Mouse (Mus musculus) hindbrain, embryonic 11.5 days (tissue): ENCODE data around the gene Cts3. TPM values are rescaled to one million over a fixed set of nuclear protein-coding genes. Genes with fewer than 3 reads are reported as not detected.
"Not testable (repeated sequence)": the region's sequence is repeated elsewhere in the genome, so short reads cannot be mapped to it uniquely, and the experiment has no call there.

Experiments
- ATAC-seq: fragments of 200-750 bp; cut with Nextera tagmentation; 2 replicates; pipeline ENCODE4 v1.8.0; 2017; ENCODE audit warnings: mild to moderate bottlenecking, moderate TSS enrichment, moderate library complexity; ENCODE audit not compliant: low FRiP score
- DNase-seq: peaks from one replicate; pipeline ENCODE4 v3.0.0-alpha.2; 2015; ENCODE audit warnings: low spot score
- H3K27ac ChIP-seq: fragments of 300-500 bp; sonication (generic); 2 replicates; pipeline ENCODE4 v1.5.1; 2014; ENCODE audit warnings: mild to moderate bottlenecking, low read depth, low read length
- H3K27me3 ChIP-seq: fragments of 300-500 bp; sonication (generic); 2 replicates; pipeline ENCODE4 v1.6.1; 2014; ENCODE audit warnings: mild to moderate bottlenecking, low read length, moderate library complexity, mixed read lengths; ENCODE audit not compliant: control insufficient read depth, insufficient read depth
- H3K36me3 ChIP-seq: fragments of 300-500 bp; sonication (generic); 2 replicates; pipeline ENCODE4 v1.6.1; 2014; ENCODE audit warnings: mild to moderate bottlenecking, low read length, moderate library complexity, mixed read lengths; ENCODE audit not compliant: control insufficient read depth, insufficient read depth
- H3K4me1 ChIP-seq: fragments of 300-500 bp; sonication (generic); replicated peaks from 2 replicates; pipeline ENCODE4 v1.6.1; 2014; ENCODE audit warnings: low read length, mixed read lengths; ENCODE audit not compliant: control insufficient read depth, insufficient read depth
- H3K4me2 ChIP-seq: fragments of 300-500 bp; sonication (generic); replicated peaks from 2 replicates; pipeline ENCODE4 v1.6.1; 2014; ENCODE audit warnings: mild to moderate bottlenecking, low read depth, low read length
- H3K4me3 ChIP-seq: fragments of 300-500 bp; sonication (generic); 2 replicates; pipeline ENCODE4 v1.5.1; 2014; ENCODE audit warnings: low read depth, low read length
- H3K9ac ChIP-seq: fragments of 300-500 bp; sonication (generic); 2 replicates; pipeline ENCODE4 v1.6.1; 2014; ENCODE audit warnings: low read depth, low read length
- H3K9me3 ChIP-seq: fragments of 300-500 bp; sonication (generic); 2 replicates; pipeline ENCODE4 v1.6.1; 2016; ENCODE audit warnings: low read length; ENCODE audit not compliant: control insufficient read depth
- WGBS: fragments of 180-500 bp; shearing (Covaris S2); extraction: QIAGEN DNeasy Blood & Tissue Kit; methylation state at CpG from one replicate; pipeline ENCODE4 v1.1.7; 2014; 5-methylcytosine and 5-hydroxymethylcytosine counted together
- polyA plus RNA-seq: library from polyadenylated mRNA; unstranded; fragments of >200 nt; fragmentation: Nextera tagmentation; extraction: Ambion mirVana; gene quantifications from 2 replicates; pipeline ENCODE4 v1.2.1, GENCODE M21; 2014

Gene Cts3
- not detected in 2 replicates for polyA plus RNA-seq

DNA sequence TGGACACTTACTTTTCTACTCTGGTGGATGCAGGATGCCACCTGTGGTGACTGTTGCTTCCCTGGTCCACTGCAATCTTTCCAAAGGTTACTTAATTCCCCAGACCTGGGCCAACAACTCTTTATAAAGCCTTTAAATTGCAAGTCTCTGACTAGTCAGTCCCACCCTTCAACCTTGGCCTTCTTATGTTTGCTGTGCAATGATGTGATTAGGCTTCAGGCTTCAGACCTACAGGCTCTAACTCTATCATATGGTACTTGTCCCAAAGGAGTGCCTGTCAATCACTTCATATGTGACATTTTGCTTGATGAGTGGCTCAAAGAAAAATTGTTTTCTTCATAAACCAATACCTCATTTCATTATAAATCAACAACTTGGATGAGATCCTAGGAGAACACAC, at the start of gene Cts3:
Gene Cts3, minus strand, starts transcription at position 101 of the 400 bp plus-strand sequence.
- no peak within 1 kb of the TSS for H3K4me2 ChIP-seq
- no peak within 1 kb of the TSS for H3K27ac ChIP-seq
- H3K4me1 ChIP-seq = no peaks in the 10 kb centered on the region
- no peaks in the 10 kb centered on the region for H3K36me3 ChIP-seq
- DNase-seq (no peak), ATAC-seq (no peak)
- H3K4me3 ChIP-seq = no peak within 1 kb of the TSS
- no peaks in the 10 kb centered on the region for H3K27me3 ChIP-seq
- H3K9me3 ChIP-seq = no peaks in the 10 kb centered on the region; the same call in 1 of the 2 replicates
- H3K9ac ChIP-seq = no peak within 1 kb of the TSS

- not testable (repeated sequence) for H3K36me3 ChIP-seq, H3K4me3 ChIP-seq, DNase-seq, H3K4me1 ChIP-seq, H3K4me2 ChIP-seq, H3K9ac ChIP-seq, H3K27me3 ChIP-seq, H3K9me3 ChIP-seq, H3K27ac ChIP-seq, ATAC-seq
- WGBS = 40% methylated on average over 1 of the region's 1 CpGs
Observed at GRCm38 (mm10) chr13:61568074-61568473, 1.9 kb downstream of the Cts3 start, which contains the start of gene Gm49352. Gene Gm49352, minus strand, starts transcription at chr13:61568174.

GRCm38 (mm10) chr13:61541631-61542030, 28.3 kb downstream of the Cts3 start, which contains the start of gene Ctsm:
Gene Ctsm, minus strand, starts transcription at chr13:61541839.
- no peak for DNase-seq
- H3K27me3 ChIP-seq = no peaks in the 10 kb centered on the region
- H3K36me3 ChIP-seq = no peaks in the 10 kb centered on the region
- peaks cover 3% of the 10 kb centered on the region for H3K9me3 ChIP-seq
- no peak for ATAC-seq
- no peak within 1 kb of the TSS for H3K4me2 ChIP-seq
- no peaks in the 10 kb centered on the region for H3K4me1 ChIP-seq
- 77% methylated on average over 4 of the region's 4 CpGs for WGBS
- no peak within 1 kb of the TSS for H3K27ac ChIP-seq
- no peak within 1 kb of the TSS for H3K9ac ChIP-seq
- H3K4me3 ChIP-seq = no peak within 1 kb of the TSS

Other genes starting within 250 kb of the Cts3 start
- not detected in 2 replicates for gene Cts7, start 211.9 kb downstream of the Cts3 start, polyA plus RNA-seq
- gene Ctsm, start 28.3 kb downstream of the Cts3 start, polyA plus RNA-seq = not detected in 2 replicates
- not detected in 2 replicates for gene Gm49352, start 2.0 kb downstream of the Cts3 start, polyA plus RNA-seq